Mouse (Mus musculus) large intestine, adult 2 months (tissue): ENCODE results near the gene Oma1. TPM values are rescaled to one million over a fixed set of nuclear protein-coding genes. Genes with fewer than 3 reads are reported as not detected.

ENCODE experiments used
- polyA plus RNA-seq: library from polyadenylated mRNA; depleted of rRNA; stranded (reverse); fragments of >200 nt; gene quantifications from 2 replicates; pipeline ENCODE4 v1.2.3, GENCODE M21; 2012; rRNA removed

Oma1 gene
- polyA plus RNA-seq, 1 experiment: 8.5 TPM

Other genes starting within 250 kb of the Oma1 start
- gene Mier1, start 199.4 kb upstream of the Oma1 start, polyA plus RNA-seq: 7.8 and 11.0 TPM in 2 replicates
- 0.26 and 0.43 TPM in 2 replicates for gene Wdr78, start 199.3 kb upstream of the Oma1 start, polyA plus RNA-seq
- gene Slc35d1, start 98.6 kb upstream of the Oma1 start, polyA plus RNA-seq: 8.9 and 10.2 TPM in 2 replicates
- not detected in 2 replicates for gene 4921539E11Rik, start 22.9 kb upstream of the Oma1 start, polyA plus RNA-seq